In the genomic region with DNA sequence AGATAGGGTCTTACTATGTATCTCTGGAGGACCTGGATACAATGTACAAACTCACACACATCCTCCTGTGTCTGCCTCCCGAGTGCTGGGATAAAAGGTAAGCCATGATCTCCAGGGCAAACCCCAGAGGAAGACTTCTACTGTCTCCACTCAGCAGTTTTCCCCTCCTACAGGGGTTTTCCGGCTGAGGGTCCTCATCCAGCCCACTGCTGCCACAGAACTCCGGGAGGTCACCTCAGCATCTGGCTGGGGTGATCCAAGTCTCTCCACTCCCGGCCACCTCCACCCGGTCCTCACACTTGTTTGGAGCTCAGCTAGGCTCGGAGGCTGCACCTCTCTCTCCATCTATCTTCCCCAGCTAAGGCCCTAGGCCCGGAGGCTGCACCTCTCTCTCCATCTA, we compare ENCODE assay signal across 24 mouse cellular contexts.
"Had no signal": no experiment of that assay in that cellular context is flagged by ENCODE, and none has a peak within 500 bp of the region (broad histone marks: within the 10 kb centered on the region; RNA-seq: fewer than 3 reads in every experiment).

No protein-coding gene starts in this region.

- H3K9me3 ChIP-seq: limb, embryonic 10.5 days; limb, embryonic 13.5 days; liver, embryonic 12.5 days; liver, embryonic 15.5 days; lung, embryonic 15.5 days; megakaryocyte, embryonic 14.5 days; midbrain, embryonic 10.5 days; neural tube, embryonic 12.5 days; neural tube, embryonic 15.5 days had no signal

- H3K9ac ChIP-seq: limb, embryonic 13.5 days; liver, embryonic 12.5 days; liver, embryonic 15.5 days; lung, embryonic 15.5 days; neural tube, embryonic 12.5 days; neural tube, embryonic 15.5 days had no signal

- H3K27ac ChIP-seq: limb, embryonic 10.5 days; limb, embryonic 13.5 days; liver, embryonic 12.5 days; liver, embryonic 15.5 days; lung, embryonic 15.5 days; midbrain, embryonic 10.5 days; neural tube, embryonic 12.5 days; neural tube, embryonic 15.5 days; stomach, postnatal 0 days had no signal

- ATAC-seq: liver, embryonic 12.5 days had no signal

- H3K27me3 ChIP-seq: limb, embryonic 13.5 days; liver, embryonic 15.5 days; lung, embryonic 15.5 days; neural tube, embryonic 12.5 days; neural tube, embryonic 15.5 days had no signal

- H3K4me3 ChIP-seq: limb, embryonic 10.5 days; limb, embryonic 13.5 days; liver, embryonic 12.5 days; liver, embryonic 15.5 days; lung, embryonic 15.5 days; megakaryocyte, embryonic 14.5 days; midbrain, embryonic 10.5 days; neural tube, embryonic 12.5 days; neural tube, embryonic 15.5 days had no signal

- H3K36me3 ChIP-seq: limb, embryonic 10.5 days; limb, embryonic 13.5 days; liver, embryonic 12.5 days; liver, embryonic 15.5 days; lung, embryonic 15.5 days; midbrain, embryonic 10.5 days; neural tube, embryonic 12.5 days; neural tube, embryonic 15.5 days had no signal

- DNase-seq: kidney, postnatal 14 days; kidney, postnatal 4 days; layer of hippocampus, adult 9-11 months; liver; lung, adult 18-20 months; lung, postnatal 10 days; lung, postnatal 36 days; midbrain, embryonic 14.5 days; right cerebral cortex, adult 18-20 months; right cerebral cortex, postnatal 14 days; right cerebral cortex, postnatal 4 days; thymus, adult 2 months; thymus, postnatal 14 days; thymus, postnatal 4 days had no signal

- H3K4me2 ChIP-seq: limb, embryonic 13.5 days; liver, embryonic 12.5 days; liver, embryonic 15.5 days; lung, embryonic 15.5 days; neural tube, embryonic 12.5 days; neural tube, embryonic 15.5 days had no signal

- H3K4me1 ChIP-seq: liver, embryonic 12.5 days; liver, embryonic 15.5 days; lung, embryonic 15.5 days; megakaryocyte, embryonic 14.5 days; neural tube, embryonic 12.5 days had no signal
